Mouse (Mus musculus) A20 (cell line): ENCODE measurements around the gene Zfyve21.

Source experiments
- DNase-seq: peaks from one replicate; pipeline ENCODE4 v3.0.0-alpha.2; 2011; ENCODE audit warnings: low read depth, low spot score

The Zfyve21 gene

DNA sequence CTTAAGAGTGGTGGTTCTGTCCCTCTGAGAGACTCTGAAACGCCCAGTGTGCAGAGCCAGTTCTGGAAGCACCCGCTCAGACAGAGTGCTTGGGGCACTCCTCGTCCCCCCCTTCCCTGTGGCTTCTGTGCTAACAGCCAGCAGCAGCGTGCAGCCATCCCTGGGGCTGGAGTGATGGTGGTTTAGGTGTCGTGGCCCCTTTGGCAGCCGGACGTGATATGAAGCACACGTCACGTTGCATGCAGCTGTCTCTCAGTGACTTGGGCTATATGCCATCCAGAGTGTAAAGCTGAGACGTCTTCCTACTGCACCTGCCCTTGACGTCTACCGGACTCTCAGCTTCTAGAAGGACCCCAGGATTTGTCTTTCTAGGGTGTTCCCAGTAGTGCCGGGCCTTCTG, 15.5 kb upstream of the Zfyve21 start:
- no peak for DNase-seq

DNA sequence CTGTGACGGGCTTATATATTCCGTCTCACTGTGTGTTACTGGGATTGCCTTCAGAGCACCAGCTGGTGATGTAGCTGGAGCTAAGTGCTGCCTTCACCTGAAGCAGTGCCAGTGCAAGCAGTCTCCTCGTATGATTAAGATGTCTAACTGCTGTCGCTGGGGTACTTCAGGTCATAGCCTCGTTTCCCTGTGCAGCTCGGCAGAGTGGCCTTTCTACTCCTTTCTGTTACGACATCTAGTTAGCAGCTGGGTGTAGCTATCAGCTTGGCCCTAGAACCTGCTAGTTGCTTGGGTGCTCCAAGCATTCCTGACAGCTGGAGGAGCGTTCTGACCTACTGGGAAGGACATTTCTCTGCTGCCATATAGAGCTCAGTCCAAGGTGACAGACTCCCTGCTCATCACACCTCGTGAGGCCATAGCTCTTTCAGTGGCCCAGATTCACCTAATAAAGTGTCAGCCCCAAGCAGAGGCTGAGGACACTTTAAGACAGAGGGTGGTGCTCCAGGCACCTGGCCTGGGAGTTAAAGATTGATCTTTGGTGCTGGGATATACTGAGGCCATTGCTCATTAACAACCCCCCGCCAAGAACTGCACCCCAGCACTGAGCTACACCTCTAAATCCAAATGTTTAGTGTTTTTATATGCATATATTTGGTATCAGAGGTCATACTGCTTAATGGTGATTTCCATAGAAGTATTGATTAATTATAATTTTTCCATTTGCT, 13.3 kb upstream of the Zfyve21 start:
- no peak for DNase-seq

DNA sequence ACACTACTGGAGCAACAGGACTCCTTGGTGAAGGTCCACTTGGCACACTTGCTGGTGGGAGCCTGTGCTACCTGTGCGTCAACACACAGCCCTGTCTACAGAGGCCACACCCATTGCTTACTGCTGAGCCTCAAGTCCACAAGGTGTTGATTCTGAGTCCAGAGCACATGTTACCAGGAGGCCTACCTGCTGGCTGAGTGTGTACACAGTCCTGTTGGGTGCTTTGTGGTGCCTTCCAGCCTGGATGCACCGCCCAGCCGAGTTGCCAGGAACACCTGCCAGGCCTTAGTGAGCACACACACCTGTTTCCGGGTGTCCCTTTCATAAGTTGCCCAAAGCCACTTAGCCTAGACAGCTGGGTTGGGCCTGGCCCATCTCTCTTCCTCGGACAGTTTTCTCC, 10.4 kb upstream of the Zfyve21 start:
- DNase-seq, result no peak

GRCm38 (mm10) chr12:111808775-111809174, 5.2 kb upstream of the Zfyve21 start:
- no peak for DNase-seq

DNA sequence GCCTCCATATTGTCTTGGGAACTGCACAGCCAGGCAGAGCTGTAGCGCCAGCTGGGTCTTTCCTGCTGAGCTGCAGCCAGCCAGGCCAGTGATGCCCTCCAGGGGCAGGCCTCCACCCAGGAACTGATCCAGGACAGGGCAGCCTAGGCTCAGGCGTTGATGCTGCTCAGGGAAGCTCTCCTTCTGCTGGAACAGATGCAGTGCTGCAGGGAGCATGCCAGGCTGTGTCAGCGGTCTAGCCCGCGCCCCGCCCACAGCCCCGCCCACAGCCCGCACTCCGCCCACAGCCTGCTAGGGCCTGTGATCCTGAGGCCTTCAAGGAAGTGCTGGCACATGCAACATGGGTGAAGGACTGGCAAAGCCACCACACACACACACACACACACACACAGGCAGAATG, 4.2 kb upstream of the Zfyve21 start:
- DNase-seq, result peak; percentile 67

GRCm38 (mm10) chr12:111812075-111812474, 1.9 kb upstream of the Zfyve21 start:
- DNase-seq, result no peak

GRCm38 (mm10) chr12:111812611-111813010, 1.4 kb upstream of the Zfyve21 start:
- DNase-seq, result no peak

- no peak for DNase-seq
These were observed 732 bp upstream of the Zfyve21 start for GRCm38 (mm10) chr12:111813111-111813765.

DNA sequence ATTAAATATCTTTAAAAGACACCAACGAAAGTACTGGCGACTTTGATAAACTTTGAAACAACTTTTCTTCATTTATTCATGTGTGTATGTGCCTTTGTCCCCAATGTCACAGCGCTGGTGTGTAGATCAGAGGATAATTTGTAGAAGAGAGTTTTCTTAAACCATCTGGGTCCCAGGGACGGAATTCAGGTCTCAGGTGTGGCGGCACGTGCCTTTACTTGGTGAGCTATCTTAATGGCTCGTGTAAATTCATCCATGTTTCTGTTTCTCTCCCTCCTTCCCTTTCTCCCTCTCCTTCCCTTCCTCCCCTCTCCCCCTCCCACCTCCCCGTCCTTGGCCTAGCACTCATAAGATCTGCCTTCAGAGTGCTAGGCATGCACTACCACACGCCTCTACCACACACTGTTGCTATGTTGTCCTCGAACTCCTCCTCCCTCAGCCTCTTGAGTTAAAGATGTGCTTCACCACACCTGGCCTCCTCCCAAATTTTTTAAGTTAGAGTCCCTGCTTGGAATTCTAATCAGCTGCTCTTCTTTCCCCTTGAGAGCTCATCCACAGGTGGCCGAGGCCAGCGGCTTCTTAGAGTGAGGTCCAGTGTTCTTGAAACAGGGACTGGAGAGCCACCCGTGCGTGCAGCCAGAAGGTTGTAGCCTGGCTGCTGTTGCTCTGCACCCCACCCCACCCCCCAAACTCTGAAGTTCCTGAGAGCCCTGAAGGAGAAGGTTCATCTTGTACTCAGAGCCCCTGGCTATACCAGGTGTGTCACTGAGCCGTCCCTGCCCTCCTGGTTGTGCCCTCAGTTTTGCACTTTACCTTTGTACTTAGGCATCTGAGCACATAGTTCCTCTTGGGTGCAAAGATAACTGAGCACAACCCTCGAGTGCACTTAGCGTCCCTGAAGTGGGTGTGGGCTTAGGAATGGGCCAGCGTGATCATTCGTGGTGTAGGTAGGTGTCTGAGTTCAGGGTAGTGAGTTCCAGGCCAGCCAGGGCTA, 1.1 kb downstream of the Zfyve21 start:
- DNase-seq, result peak; percentile 47

- DNase-seq, result no peak
These were observed 2.6 kb downstream of the Zfyve21 start for GRCm38 (mm10) chr12:111816528-111816927.

GRCm38 (mm10) chr12:111816967-111817366, 3.0 kb downstream of the Zfyve21 start:
- DNase-seq, result peak; percentile 27

- no peak for DNase-seq
These were observed 4.0 kb downstream of the Zfyve21 start for GRCm38 (mm10) chr12:111817991-111818390.

GRCm38 (mm10) chr12:111819936-111820335, 6.0 kb downstream of the Zfyve21 start:
- DNase-seq, result no peak

- no peak for DNase-seq
These were observed 6.7 kb downstream of the Zfyve21 start for GRCm38 (mm10) chr12:111820708-111821107.

- DNase-seq, result no peak
These were observed 8.0 kb downstream of the Zfyve21 start for GRCm38 (mm10) chr12:111821931-111822330.

DNA sequence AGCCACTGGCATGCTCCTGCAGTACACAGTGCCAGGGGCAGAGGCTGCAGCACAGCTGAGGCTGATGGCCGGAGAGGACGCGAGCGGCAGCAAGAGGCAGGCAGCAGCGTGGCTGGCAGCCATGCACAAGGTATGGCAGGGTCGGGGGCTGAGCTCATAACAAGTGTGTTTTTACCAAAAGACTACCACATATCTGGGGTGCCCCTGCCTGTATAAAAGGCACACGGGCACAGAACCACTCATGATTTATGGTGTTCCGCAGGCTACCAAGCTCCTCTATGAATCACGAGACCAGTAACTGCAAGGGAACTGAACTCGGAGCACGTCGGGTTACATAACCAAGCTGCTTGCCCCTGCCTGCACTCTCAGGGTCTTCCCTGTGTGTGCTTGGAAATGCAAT, 13.6 kb downstream of the Zfyve21 start:
- no peak for DNase-seq

GRCm38 (mm10) chr12:111829447-111829846, 15.5 kb downstream of the Zfyve21 start:
- DNase-seq, result peak; percentile 86

GRCm38 (mm10) chr12:111829954-111830353, 16.0 kb downstream of the Zfyve21 start:
- DNase-seq, result peak; percentile 67

GRCm38 (mm10) chr12:111830375-111830774, 16.4 kb downstream of the Zfyve21 start:
- DNase-seq, result peak; percentile 86

- DNase-seq, result no peak
These were observed 18.7 kb downstream of the Zfyve21 start for GRCm38 (mm10) chr12:111832643-111833042.

DNA sequence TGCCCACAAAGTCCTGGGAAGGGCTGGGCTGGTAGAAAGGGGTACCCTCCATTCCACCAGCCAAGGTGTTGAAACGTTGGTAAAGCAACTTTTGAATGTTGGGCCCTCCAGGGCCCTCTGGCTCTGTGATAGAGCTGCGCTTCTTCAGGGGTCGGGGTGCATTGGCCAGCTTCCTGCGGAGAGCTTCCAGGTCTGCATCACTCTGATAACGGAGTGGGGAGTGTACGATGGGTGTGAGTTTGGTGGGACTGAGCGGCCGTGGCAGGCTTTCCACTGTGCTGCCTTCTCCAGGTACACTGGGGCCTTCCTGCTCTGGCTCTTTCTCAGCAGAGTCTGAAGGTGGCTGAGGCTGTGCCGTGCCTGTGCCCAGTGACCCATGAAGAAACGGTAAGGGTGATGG, 19.5 kb downstream of the Zfyve21 start:
- DNase-seq, result no peak
